Mouse (Mus musculus): ENCODE measurements around the gene Gm11937. TPM values are rescaled to one million over a fixed set of nuclear protein-coding genes. Genes with fewer than 3 reads are reported as not detected.
"Not testable (repeated sequence)": the region's sequence is repeated elsewhere in the genome, so short reads cannot be mapped to it uniquely, and the experiment has no call there.

Gm11937 gene
- polyA plus RNA-seq, 1 experiment from 2014 or later = not detected

DNA sequence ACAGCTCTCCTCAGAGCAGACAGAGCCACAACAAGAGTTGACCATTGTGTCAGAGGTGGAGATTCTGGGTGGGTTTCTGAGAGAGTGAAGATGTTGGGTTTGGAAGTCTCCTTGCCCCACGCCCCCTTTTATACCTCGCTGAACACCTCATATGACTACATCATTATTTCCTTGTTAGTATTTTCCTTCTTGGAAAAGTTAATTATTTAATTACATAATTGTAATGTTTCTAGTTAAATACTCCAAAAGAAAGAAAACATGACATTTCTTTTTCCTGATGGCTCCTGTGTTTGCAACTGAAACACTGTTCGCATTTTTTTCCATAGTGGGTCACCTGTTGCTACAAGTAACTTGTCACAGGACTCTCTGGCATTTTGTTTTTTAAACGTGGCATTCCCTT, 18.1 kb upstream of the Gm11937 start, which contains the start of gene Krtap4-1:
Gene Krtap4-1 (minus strand): TSS at position 101 of the 400 bp plus-strand sequence.
- DNase-seq (ENCODE audit: low spot score) = no peak
- Histone ChIP-seq H3K4me1 (no peaks in the 10 kb centered on the region), H3K27ac (replicated peaks) (no peak within 1 kb of the TSS), H3K36me3 (replicated peaks) (no peaks in the 10 kb centered on the region), H3K9me3 (no peaks in the 10 kb centered on the region), H3K27me3 (replicated peaks; ENCODE audit: low read depth, poor library complexity, severe bottlenecking) (no peaks in the 10 kb centered on the region), H3K4me3 (no peak within 1 kb of the TSS)
- WGBS = 81% methylated on average over 4 of the region's 4 CpGs

DNA sequence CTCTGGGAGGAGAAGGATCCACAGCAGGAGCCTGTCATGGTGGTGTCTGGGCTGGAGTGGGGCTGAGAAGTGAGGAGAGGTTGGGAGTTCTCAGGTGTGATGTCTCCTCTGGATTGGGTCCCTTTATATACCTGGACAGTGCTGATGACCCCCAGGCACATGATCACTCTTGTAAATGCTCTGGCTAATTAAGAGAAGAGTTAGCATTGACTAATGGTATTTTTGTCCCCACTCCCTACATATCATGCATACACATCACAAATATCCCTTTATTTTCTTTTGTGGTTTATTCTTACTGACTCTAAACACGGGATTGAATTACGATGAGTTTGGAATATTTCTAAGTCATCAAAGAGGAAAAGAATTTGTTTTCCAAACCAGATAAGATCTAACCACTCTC, 10.3 kb upstream of the Gm11937 start, which contains the start of gene Gm11562:
Gene Gm11562 (minus strand): TSS at position 101 of the 400 bp plus-strand sequence.
- no peak for DNase-seq (ENCODE audit: low spot score)
- Histone ChIP-seq H3K4me3 (no peak within 1 kb of the TSS), H3K36me3 (replicated peaks) (no peaks in the 10 kb centered on the region), H3K4me1 (no peaks in the 10 kb centered on the region), H3K27ac (replicated peaks) (no peak within 1 kb of the TSS), H3K9me3 (no peaks in the 10 kb centered on the region), H3K27me3 (replicated peaks; ENCODE audit: low read depth, poor library complexity, severe bottlenecking) (no peaks in the 10 kb centered on the region)
- 92% methylated on average over 2 of the region's 2 CpGs for WGBS

DNA sequence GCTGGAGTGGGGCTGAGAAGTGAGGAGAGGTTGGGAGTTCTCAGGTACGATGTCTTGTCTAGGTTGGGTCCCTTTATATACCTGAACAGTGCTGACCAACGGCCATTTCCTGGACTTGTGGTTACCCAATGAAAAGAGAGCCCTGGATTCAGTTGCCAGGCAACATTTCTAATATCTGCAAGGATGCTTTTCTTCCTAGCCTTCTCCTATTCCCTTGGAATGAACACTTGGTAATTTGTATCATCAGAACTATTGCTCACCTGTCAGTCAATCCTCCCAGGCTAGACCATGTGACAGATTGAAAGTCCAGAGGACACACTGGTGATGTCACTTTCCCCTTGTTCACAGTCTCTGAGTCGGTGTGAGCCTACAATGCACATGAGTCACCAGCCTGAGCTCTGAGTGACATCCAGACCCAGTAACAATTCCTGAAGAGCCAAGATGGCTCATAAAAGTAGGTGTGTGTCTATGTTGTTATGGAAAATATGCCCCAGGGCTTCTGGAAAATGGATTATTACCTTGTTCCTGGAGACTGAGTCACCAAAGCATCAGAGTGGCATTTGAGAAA, 4.9 kb upstream of the Gm11937 start, which contains the start of gene Krtap2-4:
Gene Krtap2-4 (minus strand): TSS at position 51 of the 568 bp plus-strand sequence.
- no peak within 1 kb of the TSS for H3K4me3 ChIP-seq
- no peak within 1 kb of the TSS for H3K27ac ChIP-seq (replicated peaks)
- H3K4me1 ChIP-seq = no peaks in the 10 kb centered on the region
- no peaks in the 10 kb centered on the region for H3K27me3 ChIP-seq (replicated peaks; ENCODE audit: low read depth, poor library complexity, severe bottlenecking)
- WGBS = 80% methylated on average over 3 of the region's 3 CpGs
- no peaks in the 10 kb centered on the region for H3K36me3 ChIP-seq (replicated peaks)
- H3K9me3 ChIP-seq = no peaks in the 10 kb centered on the region
- no peak for DNase-seq (ENCODE audit: low spot score)

DNA sequence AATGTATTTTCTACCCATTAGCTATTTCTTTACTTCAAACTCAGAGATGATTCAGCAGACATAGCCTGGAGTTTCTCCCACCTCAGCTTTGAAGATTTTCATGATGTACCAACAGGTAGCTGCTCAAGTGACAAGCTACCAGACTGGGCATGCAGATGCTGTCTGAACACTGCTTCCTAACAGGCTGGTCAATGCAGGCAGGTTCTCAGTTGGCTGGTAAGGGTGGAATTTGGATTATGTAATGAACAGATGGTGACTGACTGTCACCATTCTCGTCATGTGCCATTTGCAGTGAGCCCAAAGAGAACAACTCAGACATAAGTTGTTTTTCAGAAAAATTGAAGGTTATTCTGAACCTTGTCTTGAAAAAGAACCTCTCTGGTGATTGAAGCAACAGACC, 863 bp downstream of the Gm11937 start:
- Histone ChIP-seq H3K4me1 (no peaks in the 10 kb centered on the region), H3K9me3 (no peaks in the 10 kb centered on the region), H3K36me3 (replicated peaks) (no peaks in the 10 kb centered on the region), H3K27ac (replicated peaks) (no peak overlapping the region), H3K4me3 (no peak overlapping the region), H3K27me3 (replicated peaks; ENCODE audit: low read depth, poor library complexity, severe bottlenecking) (no peaks in the 10 kb centered on the region)
- no peak for DNase-seq (ENCODE audit: low spot score)
- WGBS = 73% methylated on average over 1 of the region's 1 CpGs

DNA sequence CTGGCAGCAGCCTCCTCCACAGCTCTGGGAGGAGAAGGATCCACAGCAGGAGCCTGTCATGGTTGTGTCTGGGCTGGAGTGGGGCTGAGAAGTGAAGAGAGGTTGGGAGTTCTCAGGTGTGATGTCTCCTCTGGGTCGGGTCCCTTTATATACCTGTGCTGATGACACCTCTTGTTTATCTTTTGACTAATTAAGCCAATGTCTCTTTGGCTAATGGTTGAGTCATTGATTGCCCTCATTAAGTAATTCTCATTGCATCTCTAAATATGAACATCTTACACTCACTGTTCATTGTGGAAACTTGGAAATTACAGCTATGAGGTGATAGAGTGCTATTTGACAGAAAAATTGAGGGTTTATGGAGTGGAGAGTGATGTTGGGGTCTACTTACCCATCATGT, 6.8 kb downstream of the Gm11937 start, which contains the start of gene Gm11938:
Gene Gm11938 (minus strand): TSS at position 101 of the 400 bp plus-strand sequence.
- 76% methylated on average over 1 of the region's 1 CpGs for WGBS
- not testable (repeated sequence) for H3K27ac ChIP-seq (replicated peaks); H3K36me3 ChIP-seq (replicated peaks); H3K4me3 ChIP-seq; DNase-seq (ENCODE audit: low spot score); H3K9me3 ChIP-seq; H3K4me1 ChIP-seq; H3K27me3 ChIP-seq (replicated peaks; ENCODE audit: low read depth, poor library complexity, severe bottlenecking)

DNA sequence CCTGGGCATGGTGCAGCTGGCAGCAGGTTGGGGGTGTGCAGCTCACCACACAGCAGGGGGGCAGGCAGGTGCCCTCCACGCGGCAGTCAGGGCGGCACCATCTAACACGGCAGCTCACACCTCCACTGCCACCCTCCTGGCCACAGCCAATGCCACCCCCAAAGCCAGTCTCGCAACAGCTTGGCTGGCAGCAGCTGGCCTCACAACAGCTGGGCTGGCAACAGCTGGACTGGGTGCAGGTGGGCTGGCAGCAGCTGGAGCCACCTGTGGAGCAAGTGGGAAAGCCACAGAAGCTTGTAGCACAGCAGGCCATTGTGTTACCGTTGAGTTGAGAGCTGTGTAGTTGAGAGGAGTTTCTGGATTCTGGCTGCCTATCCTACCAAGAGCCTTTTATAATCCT, 12.2 kb downstream of the Gm11937 start, which contains the start of gene Krtap9-3:
Gene Krtap9-3 (minus strand): TSS at position 364 of the 400 bp plus-strand sequence.
- not testable (repeated sequence) for H3K36me3 ChIP-seq (replicated peaks); H3K9me3 ChIP-seq; H3K4me3 ChIP-seq; H3K27ac ChIP-seq (replicated peaks); DNase-seq (ENCODE audit: low spot score); H3K27me3 ChIP-seq (replicated peaks; ENCODE audit: low read depth, poor library complexity, severe bottlenecking); H3K4me1 ChIP-seq
- WGBS = 81% methylated on average over 6 of the region's 6 CpGs

DNA sequence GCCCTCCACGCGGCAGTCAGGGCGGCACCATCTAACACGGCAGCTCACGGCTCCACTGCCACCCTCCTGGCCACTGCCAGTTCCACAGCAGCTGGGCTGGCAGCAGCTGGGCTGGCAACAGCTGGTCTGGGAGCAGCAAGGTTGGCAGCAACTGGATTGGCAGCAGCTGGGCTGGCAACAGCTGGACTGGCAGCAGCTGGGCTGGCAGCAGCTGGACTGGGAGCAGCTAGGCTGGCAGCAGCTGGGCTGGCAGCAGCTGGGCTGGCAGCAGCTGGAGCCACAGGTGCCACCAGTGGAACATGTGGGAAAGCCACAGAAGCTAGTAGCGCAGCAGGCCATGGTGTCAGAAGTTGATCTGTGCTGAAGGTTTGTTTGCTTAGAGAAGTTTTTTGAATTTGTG, 19.0 kb downstream of the Gm11937 start, which contains the start of gene Krtap1-3:
Gene Krtap1-3 (minus strand): TSS at position 359 of the 400 bp plus-strand sequence.
- Histone ChIP-seq H3K4me3 (no peak within 1 kb of the TSS), H3K9me3 (no peaks in the 10 kb centered on the region), H3K27me3 (replicated peaks; ENCODE audit: low read depth, poor library complexity, severe bottlenecking) (no peaks in the 10 kb centered on the region), H3K27ac (replicated peaks) (no peak within 1 kb of the TSS), H3K36me3 (replicated peaks) (no peaks in the 10 kb centered on the region), H3K4me1 (no peaks in the 10 kb centered on the region)
- 81% methylated on average over 6 of the region's 6 CpGs for WGBS
- DNase-seq (ENCODE audit: low spot score) = no peak

DNA sequence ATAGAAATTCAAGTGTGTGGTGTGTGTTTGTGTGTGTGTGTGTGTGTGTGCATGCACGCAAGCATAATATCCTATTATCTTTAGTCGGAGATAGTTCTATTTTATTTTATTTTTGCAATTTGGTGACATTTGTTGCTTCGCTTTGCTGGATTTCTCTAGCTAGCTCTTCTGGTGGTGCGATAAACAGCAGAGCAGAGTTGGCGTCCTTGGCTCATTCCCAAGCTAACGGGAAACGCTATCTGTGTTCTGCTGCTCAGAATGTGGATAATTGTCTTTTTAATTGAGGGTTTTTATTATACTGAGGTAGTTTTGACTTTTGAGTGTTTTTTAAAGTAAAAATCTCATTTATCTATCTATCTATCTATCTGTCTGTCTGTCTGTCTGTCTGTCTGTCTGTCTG, 24.9 kb downstream of the Gm11937 start:
- DNase-seq (ENCODE audit: low spot score) = no peak
- WGBS = 93% methylated on average over 7 of the region's 7 CpGs
- H3K27ac ChIP-seq (replicated peaks) = no peak overlapping the region
- H3K27me3 ChIP-seq (replicated peaks; ENCODE audit: low read depth, poor library complexity, severe bottlenecking) = no peaks in the 10 kb centered on the region
- no peaks in the 10 kb centered on the region for H3K9me3 ChIP-seq
- no peaks in the 10 kb centered on the region for H3K36me3 ChIP-seq (replicated peaks)
- no peak overlapping the region for H3K4me3 ChIP-seq
- no peaks in the 10 kb centered on the region for H3K4me1 ChIP-seq

DNA sequence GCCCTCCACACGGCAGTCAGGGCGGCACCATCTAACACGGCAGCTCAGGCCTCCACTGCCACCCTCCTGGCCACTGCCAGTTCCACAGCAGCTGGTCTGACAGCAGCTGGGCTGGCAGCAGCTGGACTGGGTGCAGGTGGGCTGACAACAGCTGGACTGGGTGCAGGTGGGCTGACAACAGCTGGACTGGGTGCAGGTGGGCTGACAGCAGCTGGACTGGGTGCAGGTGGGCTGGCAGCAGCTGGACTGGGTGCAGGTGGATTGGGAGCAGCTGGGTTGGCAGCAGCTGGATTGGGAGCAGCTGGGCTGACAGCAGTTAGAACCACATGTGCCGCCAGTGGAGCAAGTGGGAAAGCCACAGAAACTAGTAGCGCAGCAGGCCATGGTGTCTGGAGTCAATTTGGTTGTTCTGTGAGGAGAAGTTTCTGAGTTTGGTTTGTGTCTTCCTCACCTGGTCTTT, 26.7 kb downstream of the Gm11937 start, which contains the start of gene Krtap1-4:
Gene Krtap1-4 (minus strand): TSS at position 410 of the 460 bp plus-strand sequence.
- DNase-seq (ENCODE audit: low spot score) = no peak
- no peaks in the 10 kb centered on the region for H3K4me1 ChIP-seq
- no peaks in the 10 kb centered on the region for H3K9me3 ChIP-seq
- H3K4me3 ChIP-seq = no peak within 1 kb of the TSS
- H3K27me3 ChIP-seq (replicated peaks; ENCODE audit: low read depth, poor library complexity, severe bottlenecking) = no peaks in the 10 kb centered on the region
- no peaks in the 10 kb centered on the region for H3K36me3 ChIP-seq (replicated peaks)
- WGBS = 87% methylated on average over 5 of the region's 5 CpGs
- H3K27ac ChIP-seq (replicated peaks) = no peak within 1 kb of the TSS

DNA sequence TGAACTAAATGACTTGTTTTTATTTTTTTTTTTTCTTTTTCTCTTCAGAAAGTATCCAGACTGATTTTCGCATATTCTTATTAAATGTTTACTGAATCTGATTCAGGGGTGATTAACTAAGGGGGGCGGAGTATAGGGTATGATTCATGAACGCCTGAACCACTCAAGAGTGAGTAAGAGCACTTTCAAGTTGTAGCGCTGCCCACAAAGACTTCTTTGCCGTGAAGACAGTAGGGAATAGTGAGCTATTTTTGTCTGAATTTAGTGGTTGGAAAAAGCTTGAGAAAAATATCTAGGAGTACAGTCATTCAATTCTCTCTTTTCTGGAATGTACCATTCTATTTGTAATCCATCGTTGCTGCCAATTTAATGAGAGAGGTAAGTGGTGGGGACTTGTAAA, 28.4 kb downstream of the Gm11937 start:
- Histone ChIP-seq H3K36me3 (replicated peaks) (no peaks in the 10 kb centered on the region), H3K4me1 (no peaks in the 10 kb centered on the region), H3K27me3 (replicated peaks; ENCODE audit: low read depth, poor library complexity, severe bottlenecking) (no peaks in the 10 kb centered on the region), H3K4me3 (no peak overlapping the region), H3K27ac (replicated peaks) (no peak overlapping the region), H3K9me3 (no peaks in the 10 kb centered on the region)
- no peak for DNase-seq (ENCODE audit: low spot score)
- WGBS = 89% methylated on average over 6 of the region's 6 CpGs

DNA sequence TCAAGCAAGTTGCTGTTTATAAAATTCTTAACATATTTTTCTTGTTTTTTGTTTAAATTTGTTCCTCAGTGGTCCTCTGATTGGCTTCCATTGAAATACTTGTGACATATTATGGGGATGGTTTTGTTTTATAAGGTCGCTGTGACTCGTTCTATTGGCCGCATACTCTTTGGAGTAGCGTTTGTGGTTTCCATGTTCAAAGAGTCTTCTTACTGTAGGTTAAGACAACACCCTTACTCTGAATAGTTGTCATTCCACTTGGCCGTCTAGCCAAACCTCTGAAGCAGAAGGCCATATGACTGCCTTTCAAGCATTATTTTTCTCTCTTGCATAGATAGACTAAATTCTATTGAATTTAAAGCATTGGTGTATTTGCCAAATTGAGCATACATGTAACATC, 28.9 kb downstream of the Gm11937 start:
- H3K4me1 ChIP-seq = no peaks in the 10 kb centered on the region
- no peak overlapping the region for H3K4me3 ChIP-seq
- no peak for DNase-seq (ENCODE audit: low spot score)
- H3K27ac ChIP-seq (replicated peaks) = no peak overlapping the region
- no peaks in the 10 kb centered on the region for H3K9me3 ChIP-seq
- 91% methylated on average over 5 of the region's 5 CpGs for WGBS
- H3K27me3 ChIP-seq (replicated peaks; ENCODE audit: low read depth, poor library complexity, severe bottlenecking) = no peaks in the 10 kb centered on the region
- H3K36me3 ChIP-seq (replicated peaks) = no peaks in the 10 kb centered on the region

DNA sequence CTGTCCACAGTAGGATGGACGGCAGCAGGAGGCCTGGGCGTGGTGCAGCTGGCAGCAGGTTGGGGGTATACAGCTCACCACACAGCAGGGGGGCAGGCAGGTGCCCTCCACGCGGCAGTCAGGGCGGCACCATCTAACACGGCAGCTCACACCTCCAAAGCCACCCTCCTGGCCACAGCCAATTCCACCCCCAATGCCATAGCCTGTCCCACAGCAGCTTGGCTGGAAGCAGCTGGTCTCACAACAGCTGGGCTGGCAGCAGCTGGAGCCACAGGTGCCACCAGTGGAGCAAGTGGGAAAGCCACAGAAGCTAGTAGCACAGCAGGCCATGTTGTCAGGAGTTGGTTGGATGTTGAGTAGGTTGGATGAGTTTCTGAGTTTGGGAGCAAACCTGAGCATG, 29.4 kb downstream of the Gm11937 start, which contains the start of gene Krtap1-5:
Gene Krtap1-5 (minus strand): TSS at position 381 of the 400 bp plus-strand sequence.
- Histone ChIP-seq H3K36me3 (replicated peaks) (no peaks in the 10 kb centered on the region), H3K27ac (replicated peaks) (no peak within 1 kb of the TSS)
- WGBS = 88% methylated on average over 6 of the region's 6 CpGs

DNA sequence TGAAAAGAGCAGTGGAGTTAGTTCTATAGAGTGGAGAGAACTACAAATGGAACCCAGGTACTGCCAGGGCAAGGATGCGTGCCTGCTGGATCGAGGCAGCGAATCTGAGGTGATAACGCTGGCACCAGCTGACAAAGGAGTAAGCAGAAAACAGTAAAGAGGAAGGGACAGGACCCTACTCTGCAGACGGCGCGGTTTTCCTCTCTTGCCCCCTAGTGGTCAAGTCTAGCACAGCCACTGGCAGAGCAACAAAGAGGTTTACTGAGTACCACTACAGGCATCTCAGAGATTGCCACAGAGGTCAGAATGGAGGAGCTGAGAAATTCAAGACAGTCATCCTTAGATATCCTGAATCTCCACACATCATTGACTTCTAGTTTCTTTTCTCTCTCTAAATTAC, 35.9 kb downstream of the Gm11937 start:
- no peak overlapping the region for H3K27ac ChIP-seq (replicated peaks)

More for the DNA sequence above, 29.4 kb downstream of the Gm11937 start, which contains the start of gene Krtap1-5:
- H3K9me3 ChIP-seq = no peaks in the 10 kb centered on the region
- DNase-seq (ENCODE audit: low spot score) = no peak
- H3K4me3 ChIP-seq = no peak within 1 kb of the TSS
- H3K4me1 ChIP-seq = no peaks in the 10 kb centered on the region
- H3K27me3 ChIP-seq (replicated peaks; ENCODE audit: low read depth, poor library complexity, severe bottlenecking) = no peaks in the 10 kb centered on the region

More for the DNA sequence above, 35.9 kb downstream of the Gm11937 start:
- H3K36me3 ChIP-seq (replicated peaks) = no peaks in the 10 kb centered on the region
- H3K4me1 ChIP-seq = no peaks in the 10 kb centered on the region
- peak; percentile 84 for DNase-seq (ENCODE audit: low spot score)
- H3K27me3 ChIP-seq (replicated peaks; ENCODE audit: low read depth, poor library complexity, severe bottlenecking) = no peaks in the 10 kb centered on the region
- no peaks in the 10 kb centered on the region for H3K9me3 ChIP-seq
- H3K4me3 ChIP-seq = peak overlapping the region; percentile 38
- 5% methylated on average over 7 of the region's 7 CpGs for WGBS

Data from embryonic facial prominence, embryonic 10.5 days (tissue).